Mouse (Mus musculus) kidney, postnatal 0 days (tissue): ENCODE data around the gene Bpifb1. TPM values are rescaled to one million over a fixed set of nuclear protein-coding genes. Genes with fewer than 3 reads are reported as not detected.
"Not testable (repeated sequence)": the region's sequence is repeated elsewhere in the genome, so short reads cannot be mapped to it uniquely, and the experiment has no call there.

Experiments used
- ATAC-seq: fragments of 200-750 bp; cut with Nextera tagmentation; replicated peaks from 2 replicates; pipeline ENCODE4 v1.8.0; 2017; ENCODE audit warnings: low read depth, moderate number of reproducible peaks, moderate TSS enrichment, moderate library complexity; ENCODE audit not compliant: low FRiP score
- DNase-seq: peaks from one replicate; pipeline ENCODE4 v3.0.0-alpha.2; 2016; ENCODE audit warnings: low spot score
- H3K27ac ChIP-seq: fragments of 300-500 bp; sonication (generic); 2 replicates; pipeline ENCODE4 v1.5.1; 2014; ENCODE audit warnings: mild to moderate bottlenecking
- H3K27me3 ChIP-seq: fragments of 300-500 bp; sonication (generic); 2 replicates; pipeline ENCODE4 v1.6.1; 2014; ENCODE audit warnings: low read length, mixed read lengths; ENCODE audit not compliant: insufficient read depth
- H3K36me3 ChIP-seq: fragments of 300-500 bp; sonication (generic); 2 replicates; pipeline ENCODE4 v1.6.1; 2014; ENCODE audit warnings: low read length, mixed read lengths; ENCODE audit not compliant: insufficient read depth
- H3K4me1 ChIP-seq: fragments of 300-500 bp; sonication (generic); replicated peaks from 2 replicates; pipeline ENCODE4 v1.6.1; 2014; ENCODE audit warnings: antibody characterized with exemption, low read length, mixed read lengths; ENCODE audit not compliant: insufficient read depth
- H3K4me2 ChIP-seq: fragments of 300-500 bp; sonication (generic); 2 replicates; pipeline ENCODE4 v1.6.1; 2014; ENCODE audit warnings: mild to moderate bottlenecking, low read length, moderate library complexity, mixed read lengths
- H3K4me3 ChIP-seq: fragments of 300-500 bp; sonication (generic); replicated peaks from 2 replicates; pipeline ENCODE4 v1.5.1; 2014; ENCODE audit warnings: low read depth, low read length
- H3K9ac ChIP-seq: fragments of 300-500 bp; sonication (generic); 2 replicates; pipeline ENCODE4 v1.6.1; 2014; ENCODE audit warnings: low read depth, low read length
- H3K9me3 ChIP-seq: fragments of 300-500 bp; sonication (generic); replicated peaks from 2 replicates; pipeline ENCODE4 v1.6.1; 2016; ENCODE audit warnings: low read length, inconsistent platforms, mixed read lengths
- CTCF ChIP-seq: IDR thresholded peaks from 2 replicates; pipeline ENCODE4 v1.5.1; 2016; ENCODE audit warnings: antibody characterized with exemption, low read depth, mild to moderate bottlenecking, moderate library complexity
- WGBS: fragments of 180-500 bp; shearing (Covaris S2); extraction: QIAGEN DNeasy Blood & Tissue Kit; methylation state at CpG from one replicate; pipeline ENCODE4 v1.1.7; 2014; 5-methylcytosine and 5-hydroxymethylcytosine counted together
- polyA plus RNA-seq: library from polyadenylated mRNA; unstranded; fragments of >200 nt; fragmentation: Nextera tagmentation; extraction: Ambion mirVana; gene quantifications from 2 replicates; pipeline ENCODE4 v1.2.1, GENCODE M21; 2015

Bpifb1 gene
- polyA plus RNA-seq, 1 experiment from 2014 or later = 0.14 TPM

GRCm38 (mm10) chr2:154243356-154244036, 52.9 kb downstream of the Bpifb1 start:
- no peaks in the 10 kb centered on the region for H3K9me3 ChIP-seq
- no peaks in the 10 kb centered on the region for H3K27me3 ChIP-seq
- ATAC-seq (no peak), DNase-seq (no peak)
- TF ChIP-seq CTCF = no peak
- H3K9ac ChIP-seq = no peak overlapping the region
- H3K4me1 ChIP-seq = no peaks in the 10 kb centered on the region
- H3K4me2 ChIP-seq = no peak overlapping the region
- 86% methylated on average over 10 of the region's 10 CpGs for WGBS
- H3K27ac ChIP-seq = no peak overlapping the region
- no peak overlapping the region for H3K4me3 ChIP-seq
- H3K36me3 ChIP-seq = no peaks in the 10 kb centered on the region

- Histone ChIP-seq H3K27ac (no peak overlapping the region), H3K4me2 (no peak overlapping the region), H3K9me3 (no peaks in the 10 kb centered on the region), H3K4me1 (no peaks in the 10 kb centered on the region), H3K27me3 (no peaks in the 10 kb centered on the region), H3K9ac (no peak overlapping the region), H3K4me3 (no peak overlapping the region), H3K36me3 (no peaks in the 10 kb centered on the region)
- WGBS = 87% methylated on average over 5 of the region's 5 CpGs
- ATAC-seq (no peak), DNase-seq (no peak)
- no peak for TF ChIP-seq CTCF
These were observed 54.7 kb downstream of the Bpifb1 start for GRCm38 (mm10) chr2:154245322-154245721.

GRCm38 (mm10) chr2:154255254-154255653, 64.6 kb downstream of the Bpifb1 start:
- not testable (repeated sequence) for H3K4me3 ChIP-seq, H3K9me3 ChIP-seq, ATAC-seq, H3K9ac ChIP-seq, H3K4me2 ChIP-seq, DNase-seq, H3K27me3 ChIP-seq, H3K27ac ChIP-seq, H3K4me1 ChIP-seq, H3K36me3 ChIP-seq
- 88% methylated on average over 2 of the region's 4 CpGs for WGBS

- 81% methylated on average over 4 of the region's 4 CpGs for WGBS
- H3K27ac ChIP-seq = no peak overlapping the region
- H3K27me3 ChIP-seq = no peaks in the 10 kb centered on the region
- no peak for TF ChIP-seq CTCF
- no peaks in the 10 kb centered on the region for H3K4me1 ChIP-seq
- no peak overlapping the region for H3K4me3 ChIP-seq
- no peak overlapping the region for H3K9ac ChIP-seq
- H3K36me3 ChIP-seq = no peaks in the 10 kb centered on the region
- no peak overlapping the region for H3K4me2 ChIP-seq
- ATAC-seq (no peak), DNase-seq (no peak)
- no peaks in the 10 kb centered on the region for H3K9me3 ChIP-seq
These were observed 65.2 kb downstream of the Bpifb1 start for GRCm38 (mm10) chr2:154255770-154256169.

GRCm38 (mm10) chr2:154257554-154257953, 66.9 kb downstream of the Bpifb1 start, which contains the start of gene Bpifb9a:
Gene Bpifb9a, plus strand, starts transcription at chr2:154257854.
- H3K36me3 ChIP-seq, H3K27me3 ChIP-seq, H3K4me3 ChIP-seq, ATAC-seq, H3K4me2 ChIP-seq, DNase-seq, H3K27ac ChIP-seq, H3K4me1 ChIP-seq, H3K9me3 ChIP-seq, H3K9ac ChIP-seq: not testable (repeated sequence)
- 83% methylated on average over 5 of the region's 5 CpGs for WGBS

GRCm38 (mm10) chr2:154264397-154264796, 73.8 kb downstream of the Bpifb1 start:
- H3K4me2 ChIP-seq, DNase-seq, H3K9me3 ChIP-seq, H3K36me3 ChIP-seq, H3K9ac ChIP-seq, H3K4me1 ChIP-seq, H3K27ac ChIP-seq, ATAC-seq, H3K4me3 ChIP-seq, H3K27me3 ChIP-seq: not testable (repeated sequence)
- WGBS = 78% methylated on average over 3 of the region's 3 CpGs

Other genes starting within 250 kb of the Bpifb1 start
- not detected in 2 replicates for gene Bpifa6, start 215.9 kb upstream of the Bpifb1 start, polyA plus RNA-seq
- not detected in 2 replicates for gene Bpifa2, start 182.6 kb upstream of the Bpifb1 start, polyA plus RNA-seq
- gene Bpifa3, start 60.5 kb upstream of the Bpifb1 start, polyA plus RNA-seq = not detected in 2 replicates
- not detected in 2 replicates for gene Bpifa1, start 47.9 kb upstream of the Bpifb1 start, polyA plus RNA-seq
- not detected in 2 replicates for gene Bpifa5, start 28.2 kb upstream of the Bpifb1 start, polyA plus RNA-seq
- 1.2 and 1.5 TPM in 2 replicates for gene Bpifb5, start 32.9 kb downstream of the Bpifb1 start, polyA plus RNA-seq
- not detected in 2 replicates for gene Bpifb9a, start 67.0 kb downstream of the Bpifb1 start, polyA plus RNA-seq
- gene Bpifb9b, start 116.4 kb downstream of the Bpifb1 start, polyA plus RNA-seq = not detected in 2 replicates
- 13.9 and 25.2 TPM in 2 replicates for gene Cdk5rap1, start 182.2 kb downstream of the Bpifb1 start, polyA plus RNA-seq
- 16.8 and 16.9 TPM in 2 replicates for gene Snta1, start 217.3 kb downstream of the Bpifb1 start, polyA plus RNA-seq
- 23.6 and 26.0 TPM in 2 replicates for gene Cbfa2t2, start 245.7 kb downstream of the Bpifb1 start, polyA plus RNA-seq